Mouse (Mus musculus): ENCODE measurements around the gene Krtap5-5. TPM values are rescaled to one million over a fixed set of nuclear protein-coding genes. Genes with fewer than 3 reads are reported as not detected.

Krtap5-5 gene
- polyA plus RNA-seq (2015; fragmentation: Nextera tagmentation; extraction: Ambion mirVana) = not detected in 2 replicates

GRCm38 (mm10) chr7:142229871-142230270, at the start of gene Krtap5-5:
Gene Krtap5-5 (minus strand): TSS chr7:142229971.

GRCm38 (mm10) chr7:142274263-142274662, 44.5 kb upstream of the Krtap5-5 start, which contains the start of gene Gm4559:
Gene Gm4559 (minus strand): TSS chr7:142274363.

GRCm38 (mm10) chr7:142258254-142258653, 28.5 kb upstream of the Krtap5-5 start, which contains the start of gene Gm2431:
Gene Gm2431 (minus strand): TSS chr7:142258354.

GRCm38 (mm10) chr7:142240978-142241377, 11.2 kb upstream of the Krtap5-5 start, which contains the start of gene Gm40460:
Gene Gm40460 (minus strand): TSS chr7:142241078.

GRCm38 (mm10) chr7:142211559-142211958, 18.2 kb downstream of the Krtap5-5 start, which contains the start of gene Gm7579:
Gene Gm7579 (plus strand): TSS chr7:142211859.

GRCm38 (mm10) chr7:142201064-142201463, 28.7 kb downstream of the Krtap5-5 start, which contains the start of gene Krtap5-3:
Gene Krtap5-3 (plus strand): TSS chr7:142201364.

GRCm38 (mm10) chr7:142190289-142190688, 39.5 kb downstream of the Krtap5-5 start, which contains the start of gene Gm10153:
Gene Gm10153 (minus strand): TSS chr7:142190389.

Other genes starting within 250 kb of the Krtap5-5 start
- 42.3 and 44.3 TPM in 2 replicates for gene Mob2, start 168.9 kb downstream of the Krtap5-5 start, polyA plus RNA-seq (2015; fragmentation: Nextera tagmentation; extraction: Ambion mirVana)
- gene Dusp8, start 134.1 kb downstream of the Krtap5-5 start, polyA plus RNA-seq (2015; fragmentation: Nextera tagmentation; extraction: Ambion mirVana) = 122 and 126 TPM in 2 replicates
- not detected in 2 replicates for gene Gm45618, start 109.2 kb downstream of the Krtap5-5 start, polyA plus RNA-seq (2015; fragmentation: Nextera tagmentation; extraction: Ambion mirVana)
- not detected in 2 replicates for gene Gm39115, start 93.9 kb downstream of the Krtap5-5 start, polyA plus RNA-seq (2015; fragmentation: Nextera tagmentation; extraction: Ambion mirVana)
- gene Gm45337, start 85.4 kb downstream of the Krtap5-5 start, polyA plus RNA-seq (2015; fragmentation: Nextera tagmentation; extraction: Ambion mirVana) = not detected in 2 replicates
- not detected in 2 replicates for gene Gm29735, start 72.9 kb downstream of the Krtap5-5 start, polyA plus RNA-seq (2015; fragmentation: Nextera tagmentation; extraction: Ambion mirVana)
- gene Gm4553, start 64.2 kb downstream of the Krtap5-5 start, polyA plus RNA-seq (2015; fragmentation: Nextera tagmentation; extraction: Ambion mirVana) = not detected in 2 replicates
- not detected in 2 replicates for gene Krtap5-2, start 54.0 kb downstream of the Krtap5-5 start, polyA plus RNA-seq (2015; fragmentation: Nextera tagmentation; extraction: Ambion mirVana)
- gene Gm10153, start 39.6 kb downstream of the Krtap5-5 start, polyA plus RNA-seq (2015; fragmentation: Nextera tagmentation; extraction: Ambion mirVana) = not detected in 2 replicates
- not detected in 2 replicates for gene Krtap5-3, start 28.6 kb downstream of the Krtap5-5 start, polyA plus RNA-seq (2015; fragmentation: Nextera tagmentation; extraction: Ambion mirVana)
- gene Gm7579, start 18.1 kb downstream of the Krtap5-5 start, polyA plus RNA-seq (2015; fragmentation: Nextera tagmentation; extraction: Ambion mirVana) = not detected in 2 replicates
- not detected in 2 replicates for gene Gm40460, start 11.1 kb upstream of the Krtap5-5 start, polyA plus RNA-seq (2015; fragmentation: Nextera tagmentation; extraction: Ambion mirVana)
- gene Gm2431, start 28.4 kb upstream of the Krtap5-5 start, polyA plus RNA-seq (2015; fragmentation: Nextera tagmentation; extraction: Ambion mirVana) = not detected in 2 replicates
- not detected in 2 replicates for gene Gm4559, start 44.4 kb upstream of the Krtap5-5 start, polyA plus RNA-seq (2015; fragmentation: Nextera tagmentation; extraction: Ambion mirVana)
- not detected in 2 replicates for gene Krtap5-1, start 67.1 kb upstream of the Krtap5-5 start, polyA plus RNA-seq (2015; fragmentation: Nextera tagmentation; extraction: Ambion mirVana)
- gene Krtap5-4, start 73.6 kb upstream of the Krtap5-5 start, polyA plus RNA-seq (2015; fragmentation: Nextera tagmentation; extraction: Ambion mirVana) = not detected in 2 replicates
- 31.7 and 34.0 TPM in 2 replicates for gene Ifitm10, start 143.8 kb upstream of the Krtap5-5 start, polyA plus RNA-seq (2015; fragmentation: Nextera tagmentation; extraction: Ambion mirVana)
- 1.2 TPM in 1 of 2 replicates, not detected in the other for gene Gm49369, start 152.7 kb upstream of the Krtap5-5 start, polyA plus RNA-seq (2015; fragmentation: Nextera tagmentation; extraction: Ambion mirVana)
- 389 and 402 TPM in 2 replicates for gene Ctsd, start 158.1 kb upstream of the Krtap5-5 start, polyA plus RNA-seq (2015; fragmentation: Nextera tagmentation; extraction: Ambion mirVana)
- 0.35 TPM in 1 of 2 replicates, not detected in the other for gene Syt8, start 204.9 kb upstream of the Krtap5-5 start, polyA plus RNA-seq (2015; fragmentation: Nextera tagmentation; extraction: Ambion mirVana)
- gene Tnni2, start 211.8 kb upstream of the Krtap5-5 start, polyA plus RNA-seq (2015; fragmentation: Nextera tagmentation; extraction: Ambion mirVana) = 4.1 and 5.3 TPM in 2 replicates
- gene Lsp1, start 230.8 kb upstream of the Krtap5-5 start, polyA plus RNA-seq (2015; fragmentation: Nextera tagmentation; extraction: Ambion mirVana) = 9.9 and 11.5 TPM in 2 replicates